Mouse (Mus musculus): ENCODE results near the gene H2-M10.2. TPM values are rescaled to one million over a fixed set of nuclear protein-coding genes. Genes with fewer than 3 reads are reported as not detected.

The H2-M10.2 gene
- polyA plus RNA-seq (2014; fragmentation: Illumina TruSeq; extraction: RNeasy Lipid Tissue Mini Kit (QIAGEN cat#74804); ENCODE audit: low read depth, low replicate concordance): not detected

DNA sequence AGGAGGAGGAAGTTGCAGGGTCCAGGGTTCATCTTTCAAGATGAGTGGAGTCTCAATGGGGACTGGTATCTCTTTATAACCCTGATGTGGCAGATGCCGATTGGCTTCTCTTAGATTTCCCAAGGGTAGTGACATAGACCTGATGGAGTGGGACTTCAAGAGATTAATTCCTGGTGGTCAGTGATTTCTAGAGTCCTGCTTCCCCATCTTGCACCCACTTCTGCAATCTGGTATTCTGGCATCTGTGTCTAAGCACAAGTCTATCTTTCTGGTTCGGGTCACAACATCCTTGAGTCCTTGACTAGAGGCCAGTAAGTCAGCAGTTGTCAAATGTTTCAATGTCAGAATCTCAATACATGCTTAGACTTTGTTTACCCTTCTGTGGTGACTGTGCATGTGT lies at the start of gene H2-M10.2:
TSS of gene H2-M10.2 (minus strand) at position 101 of the 400 bp plus-strand sequence.

DNA sequence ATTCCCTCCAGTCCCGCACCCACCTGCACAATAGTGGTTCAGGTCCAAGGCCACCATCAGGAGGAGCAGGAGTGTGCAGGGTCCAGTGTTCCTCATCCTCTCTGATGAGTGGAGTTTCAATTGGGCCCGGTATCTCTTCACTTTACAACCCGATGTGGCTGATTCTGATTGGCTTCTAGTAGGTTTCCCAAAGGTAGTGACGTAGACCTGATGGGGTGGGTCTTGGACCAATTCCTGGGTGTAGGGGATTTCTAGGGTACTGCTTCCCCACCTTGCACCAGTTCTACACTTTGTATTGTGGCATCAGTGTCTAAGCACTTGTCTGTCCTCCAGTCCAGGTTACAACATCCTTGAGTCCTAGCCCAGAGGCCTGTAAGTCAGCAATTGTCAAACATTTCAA lies 39.8 kb upstream of the H2-M10.2 start, which contains the start of gene H2-M10.1:
TSS of gene H2-M10.1 (minus strand) at position 101 of the 400 bp plus-strand sequence.

DNA sequence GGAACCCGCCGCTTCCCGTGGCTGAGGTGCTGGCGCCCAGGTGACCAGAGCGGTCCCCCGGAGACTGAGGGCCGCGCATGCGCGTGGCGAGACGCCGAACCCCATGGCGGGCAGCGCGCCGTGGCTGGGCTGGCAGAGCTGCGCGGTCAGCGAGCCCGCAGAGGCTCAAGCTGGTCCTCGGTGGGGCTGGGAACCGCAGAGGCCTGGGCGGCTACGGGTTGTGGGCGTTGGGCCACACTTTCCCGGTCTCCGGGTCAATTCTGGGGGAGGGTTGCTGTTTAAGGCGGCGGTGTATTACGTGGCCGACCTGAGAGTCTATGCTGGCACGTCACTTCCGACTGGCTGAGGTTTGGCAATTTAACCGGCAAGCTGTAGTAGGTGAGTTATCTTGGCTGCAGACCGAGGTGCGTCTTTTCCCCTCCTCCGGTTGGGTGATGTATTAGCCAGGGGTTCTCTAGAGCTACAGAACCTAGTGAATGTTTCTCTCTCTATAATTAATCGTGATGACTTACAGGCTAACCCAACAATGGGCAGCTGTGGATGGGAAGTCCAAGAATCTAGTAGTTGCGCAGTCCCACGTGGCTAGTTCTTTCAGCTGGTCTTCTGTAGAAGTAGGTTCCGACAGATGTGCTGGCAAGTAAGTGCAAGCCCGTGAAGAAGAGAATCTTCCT lies 14.6 kb downstream of the H2-M10.2 start, which contains the start of gene Trim39:
TSS of gene Trim39 (minus strand) at position 662 of the 671 bp plus-strand sequence.

GRCm38 (mm10) chr17:36257969-36258368 lies 28.3 kb downstream of the H2-M10.2 start, which contains the start of gene Rpp21:
TSS of gene Rpp21 (minus strand) at chr17:36258069.

Other genes with a start within 250 kb of the H2-M10.2 start
- 17.7 TPM for gene H2-T22, start 243.7 kb downstream of the H2-M10.2 start, polyA plus RNA-seq (2014; fragmentation: Illumina TruSeq; extraction: RNeasy Lipid Tissue Mini Kit (QIAGEN cat#74804); ENCODE audit: low read depth, low replicate concordance)
- not detected for gene Gm6034, start 243.5 kb downstream of the H2-M10.2 start, polyA plus RNA-seq (2014; fragmentation: Illumina TruSeq; extraction: RNeasy Lipid Tissue Mini Kit (QIAGEN cat#74804); ENCODE audit: low read depth, low replicate concordance)
- 0.89 TPM for gene Gm11127, start 228.1 kb downstream of the H2-M10.2 start, polyA plus RNA-seq (2014; fragmentation: Illumina TruSeq; extraction: RNeasy Lipid Tissue Mini Kit (QIAGEN cat#74804); ENCODE audit: low read depth, low replicate concordance)
- not detected for gene Gm19684, start 164.8 kb downstream of the H2-M10.2 start, polyA plus RNA-seq (2014; fragmentation: Illumina TruSeq; extraction: RNeasy Lipid Tissue Mini Kit (QIAGEN cat#74804); ENCODE audit: low read depth, low replicate concordance)
- not detected for gene Gm7030, start 157.1 kb downstream of the H2-M10.2 start, polyA plus RNA-seq (2014; fragmentation: Illumina TruSeq; extraction: RNeasy Lipid Tissue Mini Kit (QIAGEN cat#74804); ENCODE audit: low read depth, low replicate concordance)
- gene Gm8909, start 118.0 kb downstream of the H2-M10.2 start, polyA plus RNA-seq (2014; fragmentation: Illumina TruSeq; extraction: RNeasy Lipid Tissue Mini Kit (QIAGEN cat#74804); ENCODE audit: low read depth, low replicate concordance): not detected
- not detected for gene H2-T3, start 96.2 kb downstream of the H2-M10.2 start, polyA plus RNA-seq (2014; fragmentation: Illumina TruSeq; extraction: RNeasy Lipid Tissue Mini Kit (QIAGEN cat#74804); ENCODE audit: low read depth, low replicate concordance)
- gene Rpp21, start 28.4 kb downstream of the H2-M10.2 start, polyA plus RNA-seq (2014; fragmentation: Illumina TruSeq; extraction: RNeasy Lipid Tissue Mini Kit (QIAGEN cat#74804); ENCODE audit: low read depth, low replicate concordance): 3.7 TPM
- 10.6 TPM for gene Trim39, start 14.2 kb downstream of the H2-M10.2 start, polyA plus RNA-seq (2014; fragmentation: Illumina TruSeq; extraction: RNeasy Lipid Tissue Mini Kit (QIAGEN cat#74804); ENCODE audit: low read depth, low replicate concordance)
- not detected for gene H2-M10.1, start 39.7 kb upstream of the H2-M10.2 start, polyA plus RNA-seq (2014; fragmentation: Illumina TruSeq; extraction: RNeasy Lipid Tissue Mini Kit (QIAGEN cat#74804); ENCODE audit: low read depth, low replicate concordance)
- gene H2-M10.3, start 81.9 kb upstream of the H2-M10.2 start, polyA plus RNA-seq (2014; fragmentation: Illumina TruSeq; extraction: RNeasy Lipid Tissue Mini Kit (QIAGEN cat#74804); ENCODE audit: low read depth, low replicate concordance): not detected
- gene H2-M10.4, start 175.8 kb upstream of the H2-M10.2 start, polyA plus RNA-seq (2014; fragmentation: Illumina TruSeq; extraction: RNeasy Lipid Tissue Mini Kit (QIAGEN cat#74804); ENCODE audit: low read depth, low replicate concordance): not detected

Measured in kidney, adult 10 weeks (tissue).